Mouse (Mus musculus): Measurements from ENCODE around the gene Gm45808. TPM values are rescaled to one million over a fixed set of nuclear protein-coding genes. Genes with fewer than 3 reads are reported as not detected.
"Not testable (repeated sequence)": the region's sequence is repeated elsewhere in the genome, so short reads cannot be mapped to it uniquely, and the experiment has no call there.

Gene Gm45808
- polyA plus RNA-seq (2016; fragmentation: Nextera tagmentation; extraction: Ambion mirVana), result not detected in 2 replicates

- H3K9me3 ChIP-seq (replicated peaks), result no peaks in the 10 kb centered on the region
- H3K27me3 ChIP-seq (replicated peaks), result no peaks in the 10 kb centered on the region
- H3K9ac ChIP-seq, result no peak within 1 kb of the TSS
- no peak for ATAC-seq
- H3K4me1 ChIP-seq, result peaks cover 81% of the 10 kb centered on the region
- H3K27ac ChIP-seq, result peak within 1 kb of the TSS; percentile 67
- no peak within 1 kb of the TSS for H3K4me3 ChIP-seq
- peak within 1 kb of the TSS; percentile 30 for H3K4me2 ChIP-seq
- H3K36me3 ChIP-seq, result peaks cover under 1% of the 10 kb centered on the region; the same call in 1 of the 2 replicates
- WGBS (ENCODE audit: insufficient replicate concordance), result 81% methylated on average over 12 of the region's 12 CpGs
Observed at GRCm38 (mm10) chr7:45486761-45487415, at the start of gene Gm45808. Gene Gm45808, minus strand, starts transcription at chr7:45486811.

DNA sequence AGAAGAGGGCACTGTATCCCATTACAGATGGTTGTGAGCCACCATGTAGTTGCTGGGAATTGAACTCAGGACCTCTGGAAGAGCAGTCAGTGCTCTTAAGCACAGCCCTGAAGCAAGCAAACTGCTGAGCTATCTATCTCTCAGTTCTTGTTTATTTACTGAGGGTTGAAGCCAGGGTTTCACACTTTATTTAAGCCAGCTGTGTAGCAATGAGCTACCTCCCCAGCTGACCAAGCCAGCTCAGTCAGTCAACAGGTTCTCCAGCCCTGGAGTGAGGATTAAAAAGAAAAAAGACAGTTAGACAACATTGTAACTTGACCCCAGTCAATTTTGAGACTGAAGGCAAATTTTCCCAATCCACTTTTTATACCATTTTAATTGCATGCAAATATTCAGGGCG, 49.1 kb upstream of the Gm45808 start:
- Histone ChIP-seq H3K4me1 (peaks cover 10% of the 10 kb centered on the region), H3K9ac (no peak overlapping the region), H3K9me3 (replicated peaks) (no peaks in the 10 kb centered on the region), H3K4me2 (no peak overlapping the region), H3K4me3 (no peak overlapping the region), H3K27ac (no peak overlapping the region), H3K27me3 (replicated peaks) (peaks cover 44% of the 10 kb centered on the region), H3K36me3 (no peaks in the 10 kb centered on the region)
- no peak for ATAC-seq
- 79% methylated on average over 1 of the region's 1 CpGs for WGBS (ENCODE audit: insufficient replicate concordance)

GRCm38 (mm10) chr7:45530643-45531042, 44.0 kb upstream of the Gm45808 start:
- ATAC-seq, result no peak
- Histone ChIP-seq H3K27ac (no peak overlapping the region), H3K9ac (no peak overlapping the region), H3K27me3 (replicated peaks) (peaks cover 25% of the 10 kb centered on the region; the same call in 1 of the 2 replicates), H3K4me3 (no peak overlapping the region), H3K9me3 (replicated peaks) (no peaks in the 10 kb centered on the region), H3K4me2 (no peak overlapping the region), H3K36me3 (no peaks in the 10 kb centered on the region), H3K4me1 (peaks cover 32% of the 10 kb centered on the region)
- 59% methylated on average over 2 of the region's 2 CpGs for WGBS (ENCODE audit: insufficient replicate concordance)

- peaks cover 25% of the 10 kb centered on the region; the same call in 1 of the 2 replicates for H3K27me3 ChIP-seq (replicated peaks)
- peak overlapping the region; percentile 34 for H3K4me2 ChIP-seq
- 13% methylated on average over 6 of the region's 6 CpGs for WGBS (ENCODE audit: insufficient replicate concordance)
- H3K4me1 ChIP-seq, result peaks cover 39% of the 10 kb centered on the region
- ATAC-seq, result no peak
- H3K4me3 ChIP-seq, result no peak overlapping the region
- H3K36me3 ChIP-seq, result peaks cover 7% of the 10 kb centered on the region
- no peak overlapping the region for H3K27ac ChIP-seq
- no peaks in the 10 kb centered on the region for H3K9me3 ChIP-seq (replicated peaks)
- H3K9ac ChIP-seq, result no peak overlapping the region
Observed at GRCm38 (mm10) chr7:45529461-45529860, 42.9 kb upstream of the Gm45808 start.

DNA sequence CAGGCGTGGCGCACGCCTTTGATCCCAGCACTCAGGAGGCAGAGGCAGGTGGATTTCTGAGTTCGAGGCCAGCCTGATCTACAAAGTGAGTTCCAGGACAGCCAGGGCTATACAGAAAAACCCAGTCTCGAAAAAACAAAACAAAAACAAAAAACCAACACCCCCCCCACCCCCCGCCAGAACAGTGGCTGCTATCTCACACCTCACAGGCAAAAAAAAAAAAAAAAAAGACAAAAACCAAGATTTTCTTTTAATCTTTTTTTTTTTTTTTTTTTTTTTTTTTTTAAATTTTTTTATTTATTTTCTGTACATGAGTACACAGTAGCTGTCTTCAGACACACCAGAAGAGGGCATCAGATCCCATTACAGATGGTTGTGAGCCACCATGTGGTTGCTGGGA, 40.6 kb upstream of the Gm45808 start:
- not testable (repeated sequence) for ATAC-seq
- H3K4me3 ChIP-seq, result peak overlapping the region; percentile 95

DNA sequence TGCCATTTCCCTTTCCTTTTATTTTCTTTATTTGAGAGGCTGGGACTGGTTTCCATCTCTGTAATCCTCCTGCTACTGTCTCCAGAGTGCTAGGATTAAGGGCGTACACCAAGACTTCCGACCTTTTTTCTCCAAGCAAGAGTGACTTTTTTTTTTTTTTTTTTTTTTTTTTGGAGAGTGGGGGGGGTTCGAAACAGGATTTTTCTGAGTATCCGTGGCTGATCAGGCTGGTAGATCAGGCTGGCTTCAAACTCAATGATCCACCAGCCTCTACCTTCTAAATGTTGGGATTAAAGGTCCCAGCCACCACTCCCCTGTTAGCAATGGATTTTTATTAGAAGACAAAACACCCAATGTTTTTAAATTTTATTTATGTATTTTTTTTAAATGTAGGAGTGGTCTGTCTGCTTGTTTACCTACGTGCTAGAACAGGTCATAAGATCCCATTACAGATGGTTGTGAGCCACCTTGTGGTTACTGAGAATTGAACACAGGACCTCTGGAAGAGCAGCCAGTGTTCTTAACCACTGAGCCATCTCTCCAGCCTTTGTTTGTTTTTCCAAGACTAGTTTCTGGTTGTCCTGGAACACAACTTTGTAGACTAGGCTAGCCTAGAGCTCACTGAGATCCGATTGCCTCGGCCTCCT, 40.0 kb upstream of the Gm45808 start:
- Histone ChIP-seq H3K4me3 (peak overlapping the region; percentile 95), H3K27ac (peak overlapping the region; percentile 100), H3K9me3 (replicated peaks) (no peaks in the 10 kb centered on the region), H3K9ac (peak overlapping the region; percentile 99), H3K36me3 (peaks cover 36% of the 10 kb centered on the region), H3K4me2 (peak overlapping the region; percentile 73), H3K4me1 (peaks cover 63% of the 10 kb centered on the region), H3K27me3 (replicated peaks) (peaks cover 21% of the 10 kb centered on the region; the same call in 1 of the 2 replicates)
- WGBS (ENCODE audit: insufficient replicate concordance), result 12% methylated on average over 7 of the region's 7 CpGs
- no peak for ATAC-seq

More for the DNA sequence above, 40.6 kb upstream of the Gm45808 start:
- H3K4me1 ChIP-seq, result peaks cover 57% of the 10 kb centered on the region
- H3K9me3 ChIP-seq (replicated peaks), result not testable (repeated sequence)
- peak overlapping the region; percentile 99; the same call in 1 of the 2 replicates for H3K9ac ChIP-seq
- peak overlapping the region; percentile 100 for H3K27ac ChIP-seq
- peaks cover 30% of the 10 kb centered on the region for H3K36me3 ChIP-seq
- WGBS (ENCODE audit: insufficient replicate concordance), result 70% methylated on average over 6 of the region's 6 CpGs
- peak overlapping the region; percentile 73 for H3K4me2 ChIP-seq
- peaks cover 24% of the 10 kb centered on the region; the same call in 1 of the 2 replicates for H3K27me3 ChIP-seq (replicated peaks)

GRCm38 (mm10) chr7:45525809-45526473, 39.3 kb upstream of the Gm45808 start, which contains the start of the genes Ppp1r15a and Plekha4:
Gene Ppp1r15a, minus strand, starts transcription at chr7:45526268.
Gene Plekha4, plus strand, starts transcription at chr7:45526330.
- H3K36me3 ChIP-seq, result peaks cover 41% of the 10 kb centered on the region
- H3K4me2 ChIP-seq, result peak within 1 kb of the TSS; percentile 73
- WGBS (ENCODE audit: insufficient replicate concordance), result under 1% methylated on average over 54 of the region's 54 CpGs
- peak within 1 kb of the TSS; percentile 99 for H3K9ac ChIP-seq
- peak; percentile 69 for ATAC-seq
- no peaks in the 10 kb centered on the region for H3K9me3 ChIP-seq (replicated peaks)
- H3K4me3 ChIP-seq, result peak within 1 kb of the TSS; percentile 95
- peak within 1 kb of the TSS; percentile 100 for H3K27ac ChIP-seq
- peaks cover 14% of the 10 kb centered on the region; the same call in 1 of the 2 replicates for H3K27me3 ChIP-seq (replicated peaks)
- H3K4me1 ChIP-seq, result peaks cover 69% of the 10 kb centered on the region

DNA sequence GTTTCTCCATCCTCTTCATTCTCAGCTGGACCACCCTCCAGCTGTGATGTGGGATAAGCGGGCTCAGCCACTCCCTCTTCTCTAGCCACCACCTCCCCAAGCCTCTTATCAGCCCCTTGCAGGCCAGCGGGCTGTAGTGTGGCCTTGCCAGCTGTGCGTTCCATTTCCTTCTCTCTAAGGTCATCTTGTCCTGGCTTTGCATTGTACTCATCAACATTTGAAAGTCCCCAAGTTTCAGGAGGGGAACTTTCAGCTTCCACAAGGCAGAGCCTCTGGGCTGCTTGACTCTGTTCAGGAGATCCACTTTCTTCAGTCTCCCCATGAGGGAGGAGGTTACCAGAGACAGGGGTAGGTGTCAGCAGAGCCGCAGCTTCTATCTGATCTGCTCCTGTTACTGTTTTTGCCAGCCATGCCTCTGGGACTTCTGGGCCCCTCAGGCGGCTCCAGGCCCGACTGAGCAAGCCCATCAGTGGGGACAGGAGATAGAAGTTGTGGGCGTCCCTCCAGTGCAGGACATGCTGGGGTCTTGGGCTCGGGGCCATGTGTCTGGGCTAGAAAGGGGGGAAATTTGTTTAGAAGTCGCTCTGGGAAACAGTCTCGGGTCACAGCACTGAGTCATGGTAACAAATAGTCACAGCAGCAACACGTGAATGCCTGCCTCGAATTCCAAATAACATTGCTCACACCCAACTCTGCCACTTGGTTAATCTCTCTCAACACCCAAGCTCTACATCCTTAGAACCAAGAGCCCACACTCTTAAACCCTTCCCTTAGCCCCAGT, 38.4 kb upstream of the Gm45808 start:
- Histone ChIP-seq H3K36me3 (peaks cover 45% of the 10 kb centered on the region), H3K27me3 (replicated peaks) (peaks cover 5% of the 10 kb centered on the region; the same call in 1 of the 2 replicates), H3K9me3 (replicated peaks) (no peaks in the 10 kb centered on the region), H3K9ac (peak overlapping the region; percentile 99), H3K4me2 (peak overlapping the region; percentile 73), H3K27ac (peak overlapping the region; percentile 100), H3K4me1 (peaks cover 71% of the 10 kb centered on the region), H3K4me3 (peak overlapping the region; percentile 95)
- ATAC-seq, result peak; percentile 88
- WGBS (ENCODE audit: insufficient replicate concordance), result 3% methylated on average over 12 of the region's 12 CpGs

DNA sequence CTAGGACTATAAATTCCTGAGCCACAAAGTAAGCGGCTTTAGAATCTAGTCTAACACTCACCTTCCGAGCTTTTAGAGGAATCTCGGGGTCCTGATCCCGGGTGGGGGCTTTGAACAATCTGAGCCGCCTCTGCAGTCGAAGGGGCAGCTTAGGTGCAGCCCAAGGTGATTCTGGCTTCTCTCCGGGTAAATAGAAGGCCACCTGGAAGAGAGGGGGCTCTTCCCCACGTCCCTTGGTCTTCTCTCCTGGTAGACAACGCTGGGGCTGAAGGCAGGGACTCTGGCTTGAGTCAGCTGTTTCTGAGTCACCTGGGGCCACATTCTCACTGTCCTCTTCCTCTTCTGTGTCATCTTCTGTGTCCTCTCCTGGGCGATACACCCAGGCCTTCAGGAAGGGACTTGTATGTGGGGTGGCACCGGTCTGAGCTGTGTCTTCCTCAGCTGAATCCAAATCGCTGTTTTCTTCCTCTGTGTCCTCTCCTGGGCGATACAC, 37.1 kb upstream of the Gm45808 start:
- peaks cover 71% of the 10 kb centered on the region for H3K4me1 ChIP-seq
- H3K4me2 ChIP-seq, result peak overlapping the region; percentile 73
- no peaks in the 10 kb centered on the region for H3K27me3 ChIP-seq (replicated peaks)
- H3K36me3 ChIP-seq, result peaks cover 45% of the 10 kb centered on the region
- peak overlapping the region; percentile 100 for H3K27ac ChIP-seq
- H3K4me3 ChIP-seq, result peak overlapping the region; percentile 95
- H3K9me3 ChIP-seq (replicated peaks), result no peaks in the 10 kb centered on the region
- 42% methylated on average over 13 of the region's 13 CpGs for WGBS (ENCODE audit: insufficient replicate concordance)
- no peak for ATAC-seq
- H3K9ac ChIP-seq, result peak overlapping the region; percentile 99

- WGBS (ENCODE audit: insufficient replicate concordance), result 47% methylated on average over 18 of the region's 18 CpGs
Observed at GRCm38 (mm10) chr7:45522957-45523676, 36.5 kb upstream of the Gm45808 start.

More at GRCm38 (mm10) chr7:45522957-45523676, 36.5 kb upstream of the Gm45808 start:
- ATAC-seq, result peak; percentile 14; the same call in 1 of the 2 replicates
- Histone ChIP-seq H3K27ac (peak overlapping the region; percentile 100), H3K9me3 (replicated peaks) (no peaks in the 10 kb centered on the region), H3K4me1 (peaks cover 72% of the 10 kb centered on the region), H3K27me3 (replicated peaks) (no peaks in the 10 kb centered on the region), H3K9ac (peak overlapping the region; percentile 99), H3K4me2 (peak overlapping the region; percentile 73), H3K36me3 (peaks cover 45% of the 10 kb centered on the region), H3K4me3 (peak overlapping the region; percentile 95)

Measured in liver, embryonic 12.5 days (tissue).